Mouse (Mus musculus) spleen, adult 2 months (tissue): Measurements from ENCODE around the gene Prnd.

Experiments used
- CTCF ChIP-seq: fragments of 200-500 bp; IDR thresholded peaks from 2 replicates; pipeline ENCODE4 v1.5.1; 2011; ENCODE audit warnings: mild to moderate bottlenecking, inconsistent platforms; ENCODE audit not compliant: insufficient read depth, insufficient read length, insufficient replicate concordance; ENCODE audit errors: extremely low read depth
- POLR2A ChIP-seq: fragments of 200-500 bp; IDR thresholded peaks from 2 replicates; pipeline ENCODE4 v1.6.1; 2011; ENCODE audit warnings: low read depth, low read length, inconsistent platforms

DNA sequence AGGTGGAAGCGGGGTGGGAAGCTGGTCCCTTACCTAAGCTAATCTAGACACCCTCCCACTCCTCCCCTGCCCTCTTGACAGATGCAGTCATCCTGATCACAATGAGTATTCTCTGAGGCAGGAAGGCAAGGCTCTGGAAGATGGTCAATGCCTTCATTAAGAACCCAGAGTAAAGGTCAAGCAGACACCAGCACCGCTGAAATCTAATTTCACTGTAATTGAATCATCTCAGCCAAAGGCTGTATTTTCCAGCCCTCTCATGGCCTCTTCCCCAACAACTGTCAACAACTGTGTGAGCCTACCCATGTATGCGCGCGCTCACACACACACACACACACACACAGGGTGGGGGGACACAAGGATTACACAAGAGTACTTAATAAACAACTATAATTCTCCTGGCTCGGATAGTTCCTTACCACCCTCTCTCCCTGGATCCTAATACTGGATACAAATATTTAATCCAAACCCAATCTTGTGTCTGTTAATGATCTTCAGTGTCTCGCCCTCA lies 42.3 kb upstream of the Prnd start:
- TF ChIP-seq POLR2A (no peak), CTCF (no peak)
